Mouse (Mus musculus) monocyte, adult 2 months (primary cell): Measurements from ENCODE around the gene Trpc1.

ENCODE experiments used
- DNase-seq, 2 experiments: peaks; one replicate each; pipeline ENCODE4 v3.0.0; 2022; ENCODE audit warnings: low spot score in 2 of 2, low read depth in 1 of 2

The Trpc1 gene

GRCm38 (mm10) chr9:95697808-95698207, 52.4 kb downstream of the Trpc1 start:
- DNase-seq = no peak

- no peak for DNase-seq
These were observed 53.6 kb downstream of the Trpc1 start for GRCm38 (mm10) chr9:95696581-95696980.

- no peak for DNase-seq
These were observed 55.2 kb downstream of the Trpc1 start for GRCm38 (mm10) chr9:95695023-95695422.

GRCm38 (mm10) chr9:95694526-95694925, 55.6 kb downstream of the Trpc1 start:
- no peak for DNase-seq

GRCm38 (mm10) chr9:95693528-95694100, 56.6 kb downstream of the Trpc1 start:
- no peak for DNase-seq

GRCm38 (mm10) chr9:95692823-95693222, 57.4 kb downstream of the Trpc1 start:
- DNase-seq = no peak

GRCm38 (mm10) chr9:95688064-95688463, 62.1 kb downstream of the Trpc1 start:
- no peak for DNase-seq

- DNase-seq = no peak
These were observed 64.3 kb downstream of the Trpc1 start for GRCm38 (mm10) chr9:95685660-95686440.

GRCm38 (mm10) chr9:95680691-95681090, 69.5 kb downstream of the Trpc1 start:
- DNase-seq = no peak

- no peak for DNase-seq
These were observed 70.2 kb downstream of the Trpc1 start for GRCm38 (mm10) chr9:95679966-95680365.

GRCm38 (mm10) chr9:95676021-95676420, 74.2 kb downstream of the Trpc1 start:
- no peak for DNase-seq

- DNase-seq = no peak
These were observed 75.0 kb downstream of the Trpc1 start for GRCm38 (mm10) chr9:95675064-95675699.

- no peak for DNase-seq
These were observed 77.4 kb downstream of the Trpc1 start for GRCm38 (mm10) chr9:95672760-95673159.

GRCm38 (mm10) chr9:95672331-95672730, 77.8 kb downstream of the Trpc1 start:
- no peak for DNase-seq

GRCm38 (mm10) chr9:95668306-95668705, 81.9 kb downstream of the Trpc1 start:
- DNase-seq = no peak

GRCm38 (mm10) chr9:95667836-95668235, 82.3 kb downstream of the Trpc1 start:
- no peak for DNase-seq

GRCm38 (mm10) chr9:95665835-95666234, 84.3 kb downstream of the Trpc1 start:
- no peak for DNase-seq

GRCm38 (mm10) chr9:95664290-95664989, 85.7 kb downstream of the Trpc1 start:
- DNase-seq = no peak

GRCm38 (mm10) chr9:95657941-95658340, 92.2 kb downstream of the Trpc1 start:
- no peak for DNase-seq
